Mouse (Mus musculus) cerebellum, postnatal 10 days (tissue): ENCODE measurements around the gene AC170998.1.

Experiments
- DNase-seq, 2 experiments: peaks; one replicate each; pipeline ENCODE4 v3.0.0; 2021; ENCODE audit warnings: mixed read lengths in 2 of 2

Gene AC170998.1

GRCm38 (mm10) chr17:28761871-28762270 is 36.0 kb downstream of the AC170998.1 start:
- DNase-seq = peak; percentile 89 to 90

DNA sequence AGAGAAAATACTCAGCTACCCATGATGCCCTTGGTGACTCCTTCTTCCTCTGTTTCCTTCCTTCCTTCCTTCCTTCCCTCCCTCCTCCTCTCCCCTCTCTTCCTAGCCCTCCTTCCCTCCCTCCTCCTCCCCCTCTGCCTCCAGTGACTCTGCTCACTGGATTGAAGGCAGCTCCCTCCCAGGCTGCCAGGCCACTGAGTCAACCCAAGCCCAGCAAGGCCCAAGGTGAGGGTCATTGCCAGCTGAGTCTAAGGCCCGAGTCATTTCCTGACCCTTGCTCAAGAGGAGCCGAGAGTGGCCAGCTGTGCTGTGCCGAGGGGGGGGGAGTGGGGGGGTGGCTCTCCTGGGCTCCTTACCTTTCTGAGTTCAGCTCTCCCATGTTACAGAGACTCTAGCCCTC is 40.3 kb downstream of the AC170998.1 start:
- no peak for DNase-seq

DNA sequence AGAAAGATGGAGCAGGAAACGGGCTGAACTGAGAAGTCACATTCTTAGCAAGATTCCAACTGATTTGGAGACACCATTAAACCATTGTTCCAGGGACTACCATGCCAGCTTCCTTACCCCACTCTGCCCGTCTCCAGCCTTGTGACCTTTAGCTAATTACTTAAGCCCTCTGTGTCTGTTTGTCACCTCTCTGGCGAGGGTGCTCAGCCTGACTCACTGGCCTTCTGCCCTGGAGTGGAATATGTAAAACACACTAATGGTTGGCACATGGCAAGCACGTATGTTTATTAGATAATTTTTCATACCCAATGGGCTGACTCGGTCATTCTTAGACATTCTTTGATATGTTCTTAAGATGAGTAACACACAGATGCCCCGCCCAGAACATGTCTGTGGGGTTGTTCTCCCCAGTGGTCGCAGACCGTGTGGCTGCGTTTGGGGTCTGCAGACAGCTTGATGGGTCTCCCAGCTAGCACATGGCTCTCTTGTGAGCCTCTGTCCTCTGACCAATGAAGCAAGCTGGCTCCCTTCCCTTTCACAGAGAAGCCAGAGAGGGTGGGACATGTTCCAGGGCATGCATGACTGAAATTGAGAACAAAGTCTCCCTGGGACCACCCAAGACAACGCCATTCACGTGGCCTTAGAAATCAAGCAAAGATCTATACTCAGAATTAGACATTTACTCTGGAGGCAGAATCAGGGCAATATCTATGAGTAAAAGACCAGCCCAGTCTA is 41.1 kb downstream of the AC170998.1 start:
- DNase-seq = peak; percentile 66 to 68

DNA sequence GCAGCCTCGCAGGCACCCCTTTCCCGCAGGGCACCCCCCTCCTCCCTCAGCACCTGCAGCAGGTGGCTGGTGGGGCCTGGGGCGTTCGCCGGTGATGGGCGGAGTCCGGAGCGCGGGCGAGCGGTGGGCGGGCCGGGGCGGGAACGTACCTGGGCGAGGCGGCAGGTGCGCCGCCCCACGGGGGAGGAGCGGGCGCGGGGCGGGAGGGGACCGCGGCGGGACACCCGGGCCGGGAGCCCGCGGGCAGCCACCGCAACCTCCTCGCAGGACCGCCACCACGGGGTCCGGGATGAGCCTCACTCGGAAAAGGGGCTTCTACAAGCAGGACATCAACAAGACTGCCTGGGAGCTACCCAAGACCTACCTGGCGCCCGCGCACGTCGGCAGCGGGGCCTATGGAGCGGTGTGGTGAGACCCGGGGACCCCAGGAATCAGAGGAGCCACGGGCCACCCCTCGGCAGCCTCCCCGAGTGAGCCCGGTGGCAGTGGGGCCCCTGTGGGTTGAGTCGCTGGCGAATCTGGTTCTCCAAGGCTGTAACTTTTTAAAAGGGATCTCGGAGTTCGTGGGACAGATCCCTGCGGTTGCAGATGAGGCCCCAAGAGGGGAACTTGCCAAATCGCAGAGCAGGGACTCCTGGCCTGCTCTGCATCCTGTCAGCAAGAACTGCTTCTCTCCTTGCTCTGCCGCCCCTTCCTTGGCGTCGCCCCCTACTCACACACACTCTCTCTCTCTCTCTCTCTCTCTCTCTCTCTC is 43.4 kb downstream of the AC170998.1 start, which contains the start of gene Mapk13:
Gene Mapk13, plus strand, starts transcription at position 177 of the 754 bp plus-strand sequence.
- DNase-seq = no peak

- DNase-seq = peak; percentile 62 to 69
Measured at GRCm38 (mm10) chr17:28769875-28770421, 44.1 kb downstream of the AC170998.1 start.

DNA sequence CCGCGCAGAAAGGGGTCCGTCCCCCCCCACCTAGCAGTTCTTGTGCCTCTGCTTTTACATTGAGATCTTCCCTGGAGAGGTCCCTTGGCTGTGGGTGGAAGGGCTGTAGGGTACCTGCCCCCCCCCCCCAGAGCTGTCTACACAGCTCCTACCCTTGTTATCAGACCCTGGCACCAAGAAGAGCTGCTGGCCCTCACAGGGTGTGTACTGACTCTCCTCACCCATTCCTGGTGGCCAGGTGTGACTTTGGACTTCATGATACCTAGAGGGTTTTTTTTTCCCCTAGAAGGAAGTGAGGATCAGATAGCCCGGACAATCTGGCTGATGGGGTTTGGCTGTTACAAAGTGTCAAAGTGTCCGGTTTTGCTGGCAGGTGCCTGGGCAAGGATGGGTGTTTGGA is 45.4 kb downstream of the AC170998.1 start:
- DNase-seq = no peak

DNA sequence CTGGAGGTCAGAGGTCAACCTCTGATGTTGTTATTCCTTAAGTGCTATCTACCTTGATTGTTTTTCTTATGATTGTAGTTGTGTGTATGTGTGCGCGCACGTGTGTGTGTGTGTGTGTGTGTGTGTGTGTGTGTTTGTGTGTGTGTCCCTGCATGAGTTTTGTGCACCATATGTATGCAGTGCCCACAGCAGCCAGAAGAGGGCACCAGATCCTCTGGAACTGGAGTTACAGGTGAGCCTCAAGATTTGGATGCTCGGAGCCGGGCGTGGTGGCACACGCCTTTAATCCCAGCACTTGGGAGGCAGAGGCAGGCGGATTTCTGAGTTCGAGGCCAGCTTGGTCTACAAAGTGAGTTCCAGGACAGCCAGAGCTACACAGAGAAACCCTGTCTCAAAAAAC is 48.4 kb downstream of the AC170998.1 start:
- DNase-seq = peak in 1 of 2 experiments; percentile 63

- no peak for DNase-seq
Measured at GRCm38 (mm10) chr17:28775161-28775560, 49.3 kb downstream of the AC170998.1 start.
